Mouse (Mus musculus) liver, adult 2 months (tissue): Measurements from ENCODE around the gene Zfp697. TPM values are rescaled to one million over a fixed set of nuclear protein-coding genes. Genes with fewer than 3 reads are reported as not detected.
A peak's percentile ranks its signal among the peaks of the same experiment; 100 is the strongest.
"Not testable (repeated sequence)": the region's sequence is repeated elsewhere in the genome, so short reads cannot be mapped to it uniquely, and the experiment has no call there.

Source experiments
- DNase-seq: peaks from one replicate; pipeline ENCODE4 v3.0.0-alpha.2; 2011; ENCODE audit warnings: low read depth, low spot score; ENCODE audit errors: extremely low read depth
- H3K27ac ChIP-seq: fragments of 200-500 bp; replicated peaks from 2 replicates; pipeline ENCODE4 v1.5.1; 2012; ENCODE audit warnings: low read depth, mild to moderate bottlenecking, control low read depth, inconsistent platforms, low read length; ENCODE audit not compliant: insufficient read depth
- H3K27me3 ChIP-seq: fragments of 200-500 bp; 2 replicates; pipeline ENCODE4 v1.6.1; 2012; ENCODE audit warnings: mild to moderate bottlenecking, moderate library complexity, low read length, inconsistent platforms; ENCODE audit not compliant: control insufficient read depth, insufficient read depth
- H3K36me3 ChIP-seq: fragments of 200-500 bp; 2 replicates; pipeline ENCODE4 v1.6.1; 2012; ENCODE audit warnings: low read length, inconsistent platforms; ENCODE audit not compliant: control insufficient read depth, insufficient read depth
- H3K4me1 ChIP-seq: fragments of 200-500 bp; 2 replicates; pipeline ENCODE4 v1.6.1; 2011; ENCODE audit warnings: low read length; ENCODE audit not compliant: control insufficient read depth, insufficient read depth
- H3K4me3 ChIP-seq: fragments of 200-500 bp; 2 replicates; pipeline ENCODE4 v1.5.1; 2011; ENCODE audit warnings: low read depth, mild to moderate bottlenecking, control low read depth, low read length, moderate library complexity; ENCODE audit not compliant: insufficient read depth
- H3K79me2 ChIP-seq: fragments of 200-500 bp; 2 replicates; pipeline ENCODE4 v1.6.1; 2012; ENCODE audit warnings: inconsistent platforms, mild to moderate bottlenecking, low read length, moderate library complexity; ENCODE audit not compliant: control insufficient read depth, insufficient read depth
- H3K9ac ChIP-seq: fragments of 200-500 bp; 2 replicates; pipeline ENCODE4 v1.6.1; 2012; ENCODE audit warnings: low read depth, mild to moderate bottlenecking, control low read depth, inconsistent platforms, low read length
- CTCF ChIP-seq: fragments of 200-500 bp; IDR thresholded peaks from 2 replicates; pipeline ENCODE4 v1.5.1; 2011; ENCODE audit warnings: low read depth, low read length, control low read depth
- POLR2A ChIP-seq: fragments of 200-500 bp; IDR thresholded peaks from 2 replicates; pipeline ENCODE4 v1.6.1; 2011; ENCODE audit warnings: low read length, control low read depth; ENCODE audit not compliant: insufficient read depth; ENCODE audit errors: extremely low read depth
- WGBS: fragments of 180-500 bp; shearing (Covaris S2); methylation state at CpG from one replicate; pipeline ENCODE4 v1.1.7; 2018; 5-methylcytosine and 5-hydroxymethylcytosine counted together
- polyA plus RNA-seq: library from polyadenylated mRNA; depleted of rRNA; stranded (reverse); fragments of >200 nt; gene quantifications from 2 replicates; pipeline ENCODE4 v1.2.3, GENCODE M21; 2012
- total RNA-seq: library from RNA; depleted of rRNA; stranded (reverse); fragments of >200 nt; gene quantifications from 2 replicates; pipeline ENCODE4 v1.2.3, GENCODE M21; 2014

Gene Zfp697
- total and polyA plus RNA-seq, 2 experiments = 1.2 to 1.3 TPM

DNA sequence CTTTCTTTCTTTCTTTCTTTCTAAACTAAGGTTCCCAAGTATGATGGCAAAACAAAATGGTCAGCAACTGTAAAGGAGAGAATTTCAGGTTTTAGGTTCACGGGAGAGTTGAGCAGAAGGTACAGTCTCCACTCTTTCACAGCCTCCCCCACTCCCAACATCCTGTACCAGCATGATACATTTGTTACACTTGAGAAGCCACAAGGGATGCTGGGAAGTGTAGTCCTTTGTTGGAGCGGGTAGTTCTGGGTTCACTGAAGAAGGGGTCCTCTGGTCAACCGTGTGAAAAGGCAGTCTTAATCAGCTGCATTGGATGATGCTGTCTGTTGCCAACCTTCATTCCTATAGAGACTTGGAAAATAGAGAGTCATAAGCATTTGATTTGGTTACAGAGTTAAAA is 7.0 kb downstream of the Zfp697 start:
- Histone ChIP-seq H3K79me2 (peaks cover 14% of the 10 kb centered on the region), H3K4me1 (peaks cover 4% of the 10 kb centered on the region; the same call in 1 of the 2 replicates), H3K9ac (no peak overlapping the region), H3K4me3 (no peak overlapping the region), H3K27ac (no peak overlapping the region), H3K36me3 (no peaks in the 10 kb centered on the region), H3K27me3 (no peaks in the 10 kb centered on the region)
- WGBS = 87% methylated on average over 3 of the region's 3 CpGs
- TF ChIP-seq CTCF (no peak), POLR2A (no peak)
- DNase-seq = no peak

DNA sequence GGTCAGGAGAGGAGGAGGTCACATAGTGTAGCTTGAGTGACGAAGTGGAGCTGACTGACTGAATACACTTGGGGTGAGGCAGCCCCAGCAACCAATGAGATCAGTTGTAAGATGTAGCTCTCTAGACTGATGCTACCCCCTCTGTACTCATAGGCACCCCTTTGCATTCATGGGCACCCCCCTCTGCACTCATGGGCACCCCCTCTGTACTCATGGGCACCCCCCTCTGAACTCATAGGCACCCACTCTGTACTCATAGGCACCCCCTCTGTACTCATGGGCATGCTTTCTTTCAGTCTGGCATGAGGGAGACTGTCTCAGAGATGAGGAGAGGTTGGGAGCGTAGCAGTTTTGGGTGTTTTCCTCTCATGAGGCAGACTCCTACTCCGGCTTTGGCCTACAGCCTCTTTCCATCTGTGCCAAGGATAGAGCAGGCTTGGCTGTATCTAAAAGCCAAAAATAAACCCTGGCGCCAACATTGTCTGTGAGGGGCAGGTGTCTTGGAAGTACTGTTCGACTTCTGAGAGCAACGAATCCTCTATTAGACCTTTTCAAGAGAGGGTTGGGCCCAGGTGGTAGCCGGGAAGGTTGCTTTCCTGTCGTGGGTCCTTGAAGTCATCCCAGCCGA is 22.1 kb downstream of the Zfp697 start:
- WGBS = 92% methylated on average over 9 of the region's 9 CpGs
- H3K4me3 ChIP-seq, H3K4me1 ChIP-seq, DNase-seq, H3K9ac ChIP-seq, H3K36me3 ChIP-seq, H3K27me3 ChIP-seq, H3K27ac ChIP-seq, H3K79me2 ChIP-seq: not testable (repeated sequence)

DNA sequence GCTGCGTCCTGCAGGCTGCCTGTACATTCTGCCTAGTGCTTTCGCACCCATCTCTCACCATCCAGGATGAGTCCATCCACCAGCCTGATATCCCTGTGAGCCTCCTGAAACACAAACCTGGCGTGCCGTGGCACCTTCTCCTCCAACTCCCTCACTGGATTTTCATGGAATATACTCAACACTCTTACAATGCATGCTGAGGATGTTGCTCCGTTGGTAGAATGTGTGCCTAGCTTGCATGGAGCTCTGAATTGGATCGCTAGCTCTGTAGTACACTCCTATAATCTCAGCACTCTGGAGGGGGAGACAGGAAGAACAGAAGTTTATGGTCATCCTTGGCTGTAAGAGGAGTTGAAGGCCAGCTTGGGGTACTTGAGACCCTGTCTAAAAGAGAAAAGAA is 23.6 kb downstream of the Zfp697 start:
- not testable (repeated sequence) for H3K4me1 ChIP-seq, H3K79me2 ChIP-seq, DNase-seq, H3K4me3 ChIP-seq, H3K9ac ChIP-seq, H3K27me3 ChIP-seq, H3K36me3 ChIP-seq, H3K27ac ChIP-seq
- WGBS = 97% methylated on average over 6 of the region's 6 CpGs

DNA sequence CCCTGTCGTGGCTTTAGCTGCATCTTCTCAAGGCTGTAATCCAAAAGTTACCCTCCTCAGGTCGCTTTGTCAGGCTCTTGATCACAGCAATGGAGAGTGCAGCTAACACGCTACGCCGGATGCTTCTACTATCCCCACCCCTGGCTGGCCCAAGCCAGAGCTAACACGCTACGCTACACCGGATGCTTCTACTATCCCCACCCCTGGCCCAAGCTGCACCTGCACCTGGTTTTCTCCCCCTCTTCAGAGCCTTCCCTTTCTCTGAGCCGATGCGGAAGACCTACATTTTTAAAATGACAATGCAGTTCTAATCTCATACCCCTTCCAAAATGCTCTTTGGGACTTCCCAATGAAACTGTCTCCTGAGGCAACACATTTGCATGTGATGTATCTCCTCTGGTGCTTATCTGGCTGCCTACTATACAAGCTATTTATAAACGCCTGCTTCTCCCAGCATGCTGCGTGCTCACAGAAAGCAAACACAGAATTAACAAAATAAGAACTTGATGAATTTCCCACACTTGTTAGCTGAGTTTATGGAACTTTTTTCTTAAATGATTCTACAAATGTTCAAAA is 24.4 kb downstream of the Zfp697 start:
- not testable (repeated sequence) for H3K27ac ChIP-seq, H3K4me3 ChIP-seq

DNA sequence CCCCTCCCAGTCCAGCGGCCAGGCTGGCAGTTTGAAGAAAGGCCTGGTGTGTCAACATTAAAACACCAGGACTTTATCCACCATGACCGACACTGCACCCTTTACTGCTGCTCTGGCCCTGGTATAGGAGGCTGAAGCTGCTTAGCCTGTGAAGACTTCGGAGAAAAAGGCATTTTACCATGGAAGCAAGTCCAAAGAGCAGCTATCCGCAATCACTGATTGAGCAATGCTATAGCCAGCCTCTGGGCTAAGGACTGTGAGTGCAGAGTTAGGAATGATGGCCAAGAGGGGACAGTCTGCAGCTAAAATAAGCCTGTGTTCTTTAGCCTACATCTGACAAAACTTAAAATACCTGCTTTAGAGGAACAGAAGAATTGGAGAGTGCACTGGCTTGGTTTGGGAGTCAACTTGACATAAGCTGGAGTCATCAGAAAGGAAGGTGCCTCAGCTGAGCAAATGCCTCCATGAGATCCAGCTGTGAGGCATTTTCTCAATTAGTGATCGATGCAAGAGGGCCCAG is 25.1 kb downstream of the Zfp697 start:
- not testable (repeated sequence) for H3K27me3 ChIP-seq, H3K4me1 ChIP-seq, H3K36me3 ChIP-seq, H3K9ac ChIP-seq, H3K79me2 ChIP-seq, H3K27ac ChIP-seq, H3K4me3 ChIP-seq
- DNase-seq = peak; percentile 63
- WGBS = 15% methylated on average over 5 of the region's 5 CpGs

More for the DNA sequence above, 24.4 kb downstream of the Zfp697 start:
- H3K27me3 ChIP-seq, H3K36me3 ChIP-seq, H3K79me2 ChIP-seq, H3K4me1 ChIP-seq, H3K9ac ChIP-seq, DNase-seq: not testable (repeated sequence)
- 70% methylated on average over 12 of the region's 12 CpGs for whole genome bisulfite sequencing

DNA sequence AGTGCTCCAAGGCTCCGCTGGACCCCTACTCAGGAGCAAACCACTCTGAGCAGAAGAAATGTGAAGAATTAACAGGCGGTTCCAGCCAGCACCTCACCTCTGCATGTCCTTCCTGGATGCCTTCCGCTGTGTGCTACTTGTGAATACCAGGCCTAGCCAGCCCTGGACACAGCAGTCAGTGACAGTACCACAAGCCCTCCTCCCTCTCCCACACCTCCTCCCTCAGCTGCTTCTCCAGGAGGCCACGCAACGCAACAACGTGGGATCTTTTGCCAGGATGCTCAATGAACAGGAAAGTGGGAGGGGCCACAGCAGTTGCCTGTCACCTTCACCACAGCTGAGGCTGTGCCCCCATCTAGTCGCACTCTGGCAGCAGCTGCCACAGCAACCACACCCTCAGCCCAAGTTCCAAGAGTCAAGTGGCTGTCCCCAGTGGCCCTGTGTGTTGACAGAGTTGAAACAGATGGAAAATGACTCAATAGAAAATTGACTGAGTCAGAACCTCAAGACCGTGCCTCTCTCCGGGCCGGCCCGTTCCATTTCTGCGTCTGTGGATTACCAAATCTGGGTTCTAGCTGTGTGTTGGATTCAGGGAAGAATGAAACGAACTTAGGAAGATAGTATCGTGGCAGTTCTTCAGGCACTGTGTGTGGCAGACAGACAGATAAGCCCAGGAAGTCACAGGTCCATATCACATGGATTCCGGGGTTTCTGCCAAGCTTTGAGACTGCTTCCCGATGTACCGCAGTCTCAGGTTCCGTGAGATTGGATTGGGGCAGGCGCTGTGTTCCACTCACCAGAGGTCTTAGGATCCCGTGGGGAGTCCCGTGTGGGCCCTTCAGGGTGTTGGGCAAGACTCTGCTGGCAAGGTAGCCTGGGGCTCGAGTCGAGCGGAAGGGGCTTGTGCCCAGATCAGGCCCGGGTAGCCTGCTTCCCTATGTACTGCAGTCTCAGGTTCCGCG is 28.6 kb downstream of the Zfp697 start:
- H3K27ac ChIP-seq, H3K36me3 ChIP-seq, DNase-seq, H3K27me3 ChIP-seq, H3K4me3 ChIP-seq, H3K4me1 ChIP-seq, H3K9ac ChIP-seq, H3K79me2 ChIP-seq: not testable (repeated sequence)
- 84% methylated on average over 16 of the region's 27 CpGs for WGBS
